Mouse (Mus musculus) limb, embryonic 13.5 days (tissue): ENCODE measurements around the gene Lrrc26. TPM values are rescaled to one million over a fixed set of nuclear protein-coding genes. Genes with fewer than 3 reads are reported as not detected.
"Not testable (repeated sequence)": the region's sequence is repeated elsewhere in the genome, so short reads cannot be mapped to it uniquely, and the experiment has no call there.

Experiments
- ATAC-seq: fragments of 200-750 bp; cut with Nextera tagmentation; 2 replicates; pipeline ENCODE4 v1.8.0; 2017; ENCODE audit warnings: low read depth, moderate number of reproducible peaks, moderate TSS enrichment; ENCODE audit not compliant: low FRiP score
- H3K27ac ChIP-seq: fragments of 300-500 bp; sonication (generic); 2 replicates; pipeline ENCODE4 v1.5.1; 2015; ENCODE audit warnings: inconsistent platforms, mild to moderate bottlenecking, moderate library complexity
- H3K27me3 ChIP-seq: fragments of 300-500 bp; sonication (generic); 2 replicates; pipeline ENCODE4 v1.6.1; 2015; ENCODE audit warnings: mild to moderate bottlenecking, inconsistent platforms
- H3K36me3 ChIP-seq: fragments of 300-500 bp; sonication (generic); 2 replicates; pipeline ENCODE4 v1.6.1; 2015; ENCODE audit warnings: inconsistent platforms, mild to moderate bottlenecking, moderate library complexity
- H3K4me1 ChIP-seq: fragments of 300-500 bp; sonication (generic); 2 replicates; pipeline ENCODE4 v1.6.1; 2015; ENCODE audit warnings: inconsistent platforms
- H3K4me2 ChIP-seq: fragments of 300-500 bp; sonication (generic); replicated peaks from 2 replicates; pipeline ENCODE4 v1.6.1; 2015; ENCODE audit warnings: inconsistent platforms, mild to moderate bottlenecking, moderate library complexity
- H3K4me3 ChIP-seq: fragments of 300-500 bp; sonication (generic); 2 replicates; pipeline ENCODE4 v1.5.1; 2015; ENCODE audit warnings: moderate library complexity, mild to moderate bottlenecking, inconsistent platforms
- H3K9ac ChIP-seq: fragments of 300-500 bp; sonication (generic); 2 replicates; pipeline ENCODE4 v1.6.1; 2015; ENCODE audit warnings: mild to moderate bottlenecking, inconsistent platforms
- H3K9me3 ChIP-seq: fragments of 300-500 bp; sonication (generic); 2 replicates; pipeline ENCODE4 v1.6.1; 2016; ENCODE audit warnings: inconsistent platforms
- WGBS: fragments of 180-500 bp; shearing (Covaris S2); methylation state at CpG from one replicate; pipeline ENCODE4 v1.1.7; 2015; 5-methylcytosine and 5-hydroxymethylcytosine counted together
- polyA plus RNA-seq: library from polyadenylated mRNA; unstranded; fragments of >200 nt; fragmentation: Nextera tagmentation; extraction: Ambion mirVana; gene quantifications from 2 replicates; pipeline ENCODE4 v1.2.1, GENCODE M21; 2015

Gene Lrrc26
- polyA plus RNA-seq, 1 experiment from 2014 or later = not detected

GRCm38 (mm10) chr2:25257250-25257649 lies 32.5 kb upstream of the Lrrc26 start:
- not testable (repeated sequence) for H3K27ac ChIP-seq, ATAC-seq, H3K4me2 ChIP-seq, H3K9me3 ChIP-seq, H3K9ac ChIP-seq, H3K27me3 ChIP-seq, H3K4me3 ChIP-seq
- peaks cover 18% of the 10 kb centered on the region for H3K4me1 ChIP-seq
- peaks cover 13% of the 10 kb centered on the region; the same call in 1 of the 2 replicates for H3K36me3 ChIP-seq
- 83% methylated on average over 5 of the region's 5 CpGs for WGBS

- Histone ChIP-seq H3K4me1 (peaks cover 28% of the 10 kb centered on the region), H3K9me3 (no peaks in the 10 kb centered on the region), H3K4me3 (no peak overlapping the region), H3K27ac (no peak overlapping the region), H3K4me2 (no peak overlapping the region), H3K9ac (no peak overlapping the region), H3K27me3 (peaks cover 9% of the 10 kb centered on the region), H3K36me3 (0 out of 2 replicates have a peak, but pooled peaks cover 6% of the 10 kb centered on the region)
- 71% methylated on average over 2 of the region's 2 CpGs for WGBS
- ATAC-seq = no peak
Observed at GRCm38 (mm10) chr2:25258887-25259286, 30.8 kb upstream of the Lrrc26 start.

DNA sequence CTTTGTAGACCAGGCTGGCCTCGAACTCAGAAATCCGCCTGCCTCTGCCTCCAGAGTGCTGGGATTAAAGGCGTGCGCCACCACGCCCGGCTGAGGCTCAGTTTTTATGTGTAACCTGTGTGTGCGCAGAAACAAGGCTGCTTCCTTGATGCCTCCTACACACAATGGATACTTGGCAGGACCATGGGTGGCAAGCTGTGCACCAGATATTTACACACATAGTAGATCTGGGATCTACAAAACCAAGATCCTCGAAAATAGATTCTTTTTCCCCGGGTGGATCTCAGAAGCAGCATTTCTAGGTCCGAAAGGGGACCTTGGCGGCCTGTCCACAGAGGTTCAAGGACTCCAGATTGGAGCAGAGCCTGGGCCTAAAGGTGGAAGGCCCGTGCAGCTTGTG lies 27.8 kb upstream of the Lrrc26 start:
- H3K9ac ChIP-seq = peak overlapping the region; percentile 45; the same call in 1 of the 2 replicates
- peak overlapping the region; percentile 68 for H3K4me3 ChIP-seq
- no peak overlapping the region for H3K27ac ChIP-seq
- no peaks in the 10 kb centered on the region for H3K9me3 ChIP-seq
- ATAC-seq = no peak
- 50% methylated on average over 12 of the region's 12 CpGs for WGBS
- peaks cover 22% of the 10 kb centered on the region for H3K27me3 ChIP-seq
- 0 out of 2 replicates have a peak, but pooled peaks cover 6% of the 10 kb centered on the region for H3K36me3 ChIP-seq
- peaks cover 39% of the 10 kb centered on the region for H3K4me1 ChIP-seq
- H3K4me2 ChIP-seq = peak overlapping the region; percentile 99

GRCm38 (mm10) chr2:25262291-25262767 lies 27.4 kb upstream of the Lrrc26 start, which contains the start of gene Tprn:
Gene Tprn (plus strand): TSS chr2:25262618.
- Histone ChIP-seq H3K36me3 (0 out of 2 replicates have a peak, but pooled peaks cover 6% of the 10 kb centered on the region), H3K4me2 (peak within 1 kb of the TSS; percentile 99), H3K4me3 (peak within 1 kb of the TSS; percentile 68), H3K27ac (no peak within 1 kb of the TSS), H3K4me1 (peaks cover 39% of the 10 kb centered on the region), H3K27me3 (peaks cover 22% of the 10 kb centered on the region), H3K9me3 (no peaks in the 10 kb centered on the region), H3K9ac (peak within 1 kb of the TSS; percentile 79)
- ATAC-seq = peak; percentile 99
- under 1% methylated on average over 38 of the region's 39 CpGs for WGBS

DNA sequence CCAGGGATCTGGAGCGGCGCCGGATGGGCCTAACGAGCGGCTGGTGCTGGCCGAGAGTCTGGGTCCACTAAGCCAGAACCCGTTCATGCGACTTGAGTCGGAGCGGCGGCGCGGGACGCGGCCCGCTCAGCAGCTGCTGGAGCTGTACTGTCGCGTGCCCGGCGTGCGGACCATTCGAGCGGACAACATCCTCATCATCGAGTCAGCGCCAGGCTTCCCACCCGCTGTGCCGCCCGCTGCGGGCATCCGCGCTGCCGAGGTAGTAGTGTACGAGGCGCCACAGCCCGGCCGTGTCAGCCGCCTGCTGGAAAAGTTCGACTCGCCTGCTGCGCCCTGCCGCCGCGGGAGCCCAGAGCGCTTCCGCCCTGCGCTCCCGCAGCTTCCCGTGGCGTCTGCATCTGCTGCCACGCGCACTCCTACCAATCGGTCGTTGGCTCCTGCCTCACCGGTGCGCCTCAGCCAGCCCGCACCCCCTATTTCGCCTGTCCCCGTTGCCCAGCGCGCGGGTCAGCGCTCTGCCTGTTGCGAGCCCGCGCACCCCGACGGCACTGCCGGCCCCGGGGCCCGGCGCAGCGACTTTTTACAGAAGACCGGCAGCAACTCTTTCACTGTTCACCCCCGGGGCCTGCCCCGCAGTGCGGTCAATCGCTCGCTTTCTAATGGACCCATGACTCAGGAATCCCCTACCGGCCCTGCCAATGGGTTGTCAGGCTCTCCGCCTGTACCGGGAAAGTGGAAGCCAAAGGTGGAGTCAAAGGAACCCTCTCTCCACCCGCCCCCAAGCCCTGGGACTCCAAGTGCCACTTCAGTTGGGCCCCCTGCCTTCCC lies 26.7 kb upstream of the Lrrc26 start:
- peak overlapping the region; percentile 99 for H3K4me2 ChIP-seq

GRCm38 (mm10) chr2:25263623-25264285 lies 26.0 kb upstream of the Lrrc26 start:
- peak overlapping the region; percentile 68 for H3K4me3 ChIP-seq
- no peaks in the 10 kb centered on the region for H3K9me3 ChIP-seq
- H3K9ac ChIP-seq = peak overlapping the region; percentile 79
- H3K27ac ChIP-seq = no peak overlapping the region
- ATAC-seq = no peak
- H3K27me3 ChIP-seq = peaks cover 22% of the 10 kb centered on the region
- 18% methylated on average over 12 of the region's 12 CpGs for WGBS
- peak overlapping the region; percentile 99 for H3K4me2 ChIP-seq
- H3K4me1 ChIP-seq = peaks cover 39% of the 10 kb centered on the region
- H3K36me3 ChIP-seq = peaks cover 9% of the 10 kb centered on the region; the same call in 1 of the 2 replicates

More for the DNA sequence above, 26.7 kb upstream of the Lrrc26 start:
- Histone ChIP-seq H3K27ac (no peak overlapping the region), H3K9ac (peak overlapping the region; percentile 79), H3K4me1 (peaks cover 39% of the 10 kb centered on the region), H3K9me3 (no peaks in the 10 kb centered on the region), H3K36me3 (0 out of 2 replicates have a peak, but pooled peaks cover 6% of the 10 kb centered on the region), H3K27me3 (peaks cover 22% of the 10 kb centered on the region), H3K4me3 (peak overlapping the region; percentile 68)
- no peak for ATAC-seq
- WGBS = under 1% methylated on average over 82 of the region's 82 CpGs

DNA sequence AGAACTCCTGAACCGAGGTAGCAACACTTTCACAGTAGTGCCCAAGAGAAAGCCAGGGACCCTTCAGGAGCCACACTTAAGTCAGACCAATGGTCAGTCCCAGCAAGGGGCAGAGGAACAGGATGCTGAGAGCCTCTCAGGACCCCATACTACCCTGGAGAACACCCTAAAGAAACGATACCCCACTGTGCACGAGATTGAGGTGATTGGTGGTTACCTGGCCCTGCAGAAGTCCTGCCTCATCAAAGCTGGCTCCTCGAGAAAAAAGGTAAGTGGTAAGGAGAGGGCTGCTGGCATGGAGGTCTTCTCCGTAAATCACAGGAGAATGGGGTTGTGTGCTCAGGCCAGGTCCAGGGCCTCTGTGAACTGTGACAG lies 25.4 kb upstream of the Lrrc26 start:
- peaks cover 22% of the 10 kb centered on the region for H3K27me3 ChIP-seq
- no peak overlapping the region for H3K27ac ChIP-seq
- H3K9me3 ChIP-seq = no peaks in the 10 kb centered on the region
- H3K4me3 ChIP-seq = peak overlapping the region; percentile 68
- H3K4me1 ChIP-seq = peaks cover 39% of the 10 kb centered on the region
- peak overlapping the region; percentile 99 for H3K4me2 ChIP-seq
- ATAC-seq = no peak
- H3K36me3 ChIP-seq = peaks cover 9% of the 10 kb centered on the region
- 71% methylated on average over 5 of the region's 5 CpGs for WGBS
- peak overlapping the region; percentile 79; the same call in 1 of the 2 replicates for H3K9ac ChIP-seq

DNA sequence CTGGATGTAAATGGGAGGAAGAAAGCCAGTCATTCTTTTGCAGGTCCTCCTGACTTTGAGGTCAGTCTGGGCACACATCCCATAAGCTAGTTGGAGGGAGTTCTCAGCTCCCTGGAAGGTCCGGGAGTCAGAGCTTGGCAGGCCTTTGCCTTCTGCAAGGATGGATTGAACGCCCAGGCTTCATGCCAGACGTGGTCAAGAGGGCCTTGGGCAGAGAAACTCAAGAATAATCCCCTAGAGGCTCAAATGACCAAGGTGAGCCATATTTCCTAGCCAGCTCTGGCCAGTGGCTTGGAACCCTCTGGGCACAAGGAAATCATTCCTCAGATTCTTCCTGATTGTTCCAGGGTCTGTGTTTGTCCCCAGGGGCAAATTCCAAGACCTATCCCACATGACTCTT lies 24.9 kb upstream of the Lrrc26 start:
- 66% methylated on average over 3 of the region's 3 CpGs for WGBS
- Histone ChIP-seq H3K9me3 (no peaks in the 10 kb centered on the region), H3K4me2 (peak overlapping the region; percentile 99; the same call in 1 of the 2 replicates), H3K36me3 (peaks cover 14% of the 10 kb centered on the region), H3K27ac (no peak overlapping the region), H3K4me1 (peaks cover 39% of the 10 kb centered on the region), H3K9ac (peak overlapping the region; percentile 79), H3K4me3 (no peak overlapping the region), H3K27me3 (peaks cover 22% of the 10 kb centered on the region)
- ATAC-seq = no peak

GRCm38 (mm10) chr2:25265897-25266656 lies 23.6 kb upstream of the Lrrc26 start:
- Histone ChIP-seq H3K9me3 (no peaks in the 10 kb centered on the region), H3K36me3 (peaks cover 27% of the 10 kb centered on the region), H3K9ac (no peak overlapping the region), H3K27me3 (peaks cover 22% of the 10 kb centered on the region), H3K27ac (no peak overlapping the region), H3K4me1 (peaks cover 45% of the 10 kb centered on the region), H3K4me3 (no peak overlapping the region), H3K4me2 (peak overlapping the region; percentile 99)
- WGBS = 64% methylated on average over 6 of the region's 6 CpGs
- no peak for ATAC-seq

DNA sequence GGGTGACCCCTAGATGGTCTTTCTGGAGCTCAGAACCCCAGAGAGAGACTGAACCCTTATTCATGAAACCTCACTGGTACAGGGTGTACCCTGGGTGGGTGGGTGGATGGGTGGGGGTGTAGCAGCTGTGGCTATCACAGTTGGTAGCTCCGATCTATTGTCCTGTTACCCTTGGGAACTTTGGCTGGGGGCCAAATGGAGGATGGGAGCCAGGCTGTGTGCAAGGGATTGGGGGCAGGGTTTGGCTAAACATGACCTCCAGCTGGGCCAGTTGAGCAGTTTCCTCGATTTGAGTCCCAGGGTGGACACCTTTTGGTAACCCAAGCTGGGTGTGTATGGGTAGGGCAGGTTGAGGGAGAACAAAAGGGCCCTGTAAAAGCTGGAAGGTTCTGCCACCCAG lies 23.0 kb upstream of the Lrrc26 start:
- no peak overlapping the region for H3K27ac ChIP-seq
- peaks cover 22% of the 10 kb centered on the region for H3K27me3 ChIP-seq
- H3K9ac ChIP-seq = no peak overlapping the region
- H3K4me2 ChIP-seq = peak overlapping the region; percentile 99; the same call in 1 of the 2 replicates
- no peak overlapping the region for H3K4me3 ChIP-seq
- H3K36me3 ChIP-seq = peaks cover 27% of the 10 kb centered on the region
- ATAC-seq = no peak
- H3K9me3 ChIP-seq = no peaks in the 10 kb centered on the region
- WGBS = 59% methylated on average over 2 of the region's 2 CpGs
- peaks cover 51% of the 10 kb centered on the region for H3K4me1 ChIP-seq

- Histone ChIP-seq H3K4me2 (no peak overlapping the region), H3K36me3 (peaks cover 27% of the 10 kb centered on the region), H3K9ac (no peak overlapping the region), H3K4me3 (no peak overlapping the region), H3K4me1 (peaks cover 52% of the 10 kb centered on the region), H3K27ac (no peak overlapping the region), H3K27me3 (peaks cover 22% of the 10 kb centered on the region), H3K9me3 (no peaks in the 10 kb centered on the region)
- ATAC-seq = no peak
Observed at GRCm38 (mm10) chr2:25267241-25267640, 22.5 kb upstream of the Lrrc26 start.
